Mouse (Mus musculus): ENCODE results near the gene Rufy3.

DNA sequence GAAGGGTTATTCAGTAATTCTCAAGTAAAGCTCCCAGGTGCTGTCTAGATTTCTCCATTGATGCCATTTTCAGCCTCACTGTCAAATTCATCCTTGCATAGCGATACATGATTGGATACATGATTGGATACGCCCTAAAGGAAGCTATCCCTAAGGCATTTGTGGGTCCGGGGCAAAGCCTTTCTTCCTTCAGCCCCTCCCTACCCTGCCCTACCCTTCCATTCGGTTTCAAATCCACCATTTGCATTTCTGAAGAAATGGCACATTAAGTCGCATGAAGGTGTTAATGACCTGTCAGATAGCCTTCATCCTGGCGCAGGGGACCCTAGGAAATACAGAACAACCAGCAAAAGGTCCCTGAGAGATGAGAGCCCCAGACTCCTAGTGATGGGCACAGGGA lies 120.5 kb downstream of the Rufy3 start:
- TF ChIP-seq CTCF (IDR thresholded peaks at IDR 0.05; ENCODE audit: low read depth): no peak
- TF ChIP-seq EP300 (IDR thresholded peaks at IDR 0.05; ENCODE audit: low read depth): no peak
